29 mouse cellular contexts compared by ENCODE assay signal in genomic region chr8:93079887-93080286, GRCm38 (mm10). TPM values are rescaled to one million over a fixed set of nuclear protein-coding genes. Genes with fewer than 3 reads are reported as not detected.
DNase-seq lines count a peak whose midpoint lies in the region; ATAC-seq and TF ChIP-seq lines count a peak whose summit lies in the region.
"Had no signal": no experiment of that assay in that cellular context is flagged by ENCODE, and none has a peak within 500 bp of the region (broad histone marks: within the 10 kb centered on the region; RNA-seq: fewer than 3 reads in every experiment).

TSS of gene Ces1b (minus strand) at chr8:93080017.

- peak; percentile 10 for DNase-seq in kidney, adult 2 months
- no peak for DNase-seq in liver, postnatal 0 days
- DNase-seq in liver, embryonic 11.5 days (ENCODE audit: low spot score): no peak
- no peak for DNase-seq in stomach, postnatal 0 days (ENCODE audit: low spot score)
- no peak for DNase-seq in spleen, postnatal 10 days (ENCODE audit: low spot score in 2 of 2)
- DNase-seq: adrenal gland, adult 2 months; adrenal gland, postnatal 14 days; cerebellum, adult 11 months; cerebellum, adult 2 months; cerebellum, adult 9-11 months; cerebellum, postnatal 25 days; forebrain, postnatal 0 days; gastrocnemius, adult 2 months; gastrocnemius, postnatal 14 days; heart, adult 18-20 months; heart, postnatal 14 days; heart, postnatal 4 days had no signal

- no peak for TF ChIP-seq CTCF in kidney, adult 2 months (conservative IDR thresholded peaks at IDR 0.05; ENCODE audit: insufficient read depth, insufficient read length, low read depth, low read length)
- TF ChIP-seq CTCF in liver, postnatal 0 days (IDR thresholded peaks at IDR 0.05; ENCODE audit: low read depth): no peak
- no peak for TF ChIP-seq CTCF in stomach, postnatal 0 days (IDR thresholded peaks at IDR 0.05; ENCODE audit: low read depth)

- no peak within 1 kb of the TSS for H3K4me2 ChIP-seq in kidney, embryonic 16.5 days (replicated peaks; ENCODE audit: low read depth, low read length)
- H3K4me2 ChIP-seq in liver, postnatal 0 days (ENCODE audit: low read depth, low read length): no peak within 1 kb of the TSS
- H3K4me2 ChIP-seq in liver, embryonic 11.5 days: no peak within 1 kb of the TSS
- no peak within 1 kb of the TSS for H3K4me2 ChIP-seq in stomach, embryonic 14.5 days (replicated peaks; ENCODE audit: low read depth, low read length)
- H3K4me2 ChIP-seq in stomach, postnatal 0 days (replicated peaks; ENCODE audit: low read depth): no peak within 1 kb of the TSS
- H3K4me2 ChIP-seq: embryonic facial prominence, embryonic 12.5 days; embryonic facial prominence, embryonic 15.5 days; heart, embryonic 13.5 days; hindbrain, embryonic 14.5 days had no signal

- H3K27me3 ChIP-seq in kidney, adult 2 months (replicated peaks; ENCODE audit: control insufficient read depth, insufficient read depth, low read length): no peaks in the 10 kb centered on the region; the same call in 1 of the 2 replicates
- H3K27me3 ChIP-seq in kidney, embryonic 16.5 days (ENCODE audit: insufficient read depth, low read length): no peaks in the 10 kb centered on the region
- H3K27me3 ChIP-seq in liver, postnatal 0 days (ENCODE audit: insufficient read depth, low read length): no peaks in the 10 kb centered on the region
- no peaks in the 10 kb centered on the region for H3K27me3 ChIP-seq in liver, embryonic 11.5 days (replicated peaks; ENCODE audit: control insufficient read depth, insufficient read depth, low read length)
- H3K27me3 ChIP-seq in stomach, embryonic 14.5 days (ENCODE audit: control insufficient read depth, insufficient read depth, low read length): no peaks in the 10 kb centered on the region
- no peaks in the 10 kb centered on the region for H3K27me3 ChIP-seq in stomach, postnatal 0 days (ENCODE audit: control insufficient read depth, insufficient read depth, low read length)
- H3K27me3 ChIP-seq: embryonic facial prominence, embryonic 12.5 days; embryonic facial prominence, embryonic 15.5 days; heart, embryonic 13.5 days had no signal

- H3K4me1 ChIP-seq in kidney, adult 2 months (ENCODE audit: control insufficient read depth, insufficient read depth, low read length): no peaks in the 10 kb centered on the region
- H3K4me1 ChIP-seq in kidney, embryonic 16.5 days (ENCODE audit: insufficient read depth, low read length): no peaks in the 10 kb centered on the region
- no peaks in the 10 kb centered on the region for H3K4me1 ChIP-seq in liver, postnatal 0 days (ENCODE audit: insufficient read depth)
- H3K4me1 ChIP-seq in liver, embryonic 11.5 days (replicated peaks; ENCODE audit: control insufficient read depth, insufficient read depth, low read length): no peaks in the 10 kb centered on the region
- H3K4me1 ChIP-seq in stomach, embryonic 14.5 days (ENCODE audit: control insufficient read depth, insufficient read depth, low read length): no peaks in the 10 kb centered on the region
- no peaks in the 10 kb centered on the region for H3K4me1 ChIP-seq in stomach, postnatal 0 days (replicated peaks; ENCODE audit: control insufficient read depth, insufficient read depth)
- H3K4me1 ChIP-seq: embryonic facial prominence, embryonic 12.5 days; embryonic facial prominence, embryonic 15.5 days; heart, embryonic 13.5 days had no signal

- no peak for TF ChIP-seq POLR2A in kidney, adult 2 months (IDR thresholded peaks at IDR 0.05; ENCODE audit: low read depth, low read length)

- no peak for ATAC-seq in kidney, embryonic 16.5 days (ENCODE audit: low FRiP score, low TSS enrichment)
- peak; percentile 48; the same call in 1 of the 2 replicates for ATAC-seq in liver, postnatal 0 days
- no peak for ATAC-seq in liver, embryonic 11.5 days (replicated peaks; ENCODE audit: low FRiP score)
- 0 out of 2 replicates have a peak, but pooled peaks have one; percentile 42 for ATAC-seq in stomach, embryonic 14.5 days (ENCODE audit: insufficient number of reproducible peaks, insufficient read depth, low FRiP score, low read depth)
- no peak for ATAC-seq in stomach, postnatal 0 days (ENCODE audit: low FRiP score, low TSS enrichment)
- ATAC-seq: CD4-positive, CD25-positive, alpha-beta regulatory T cell, adult 4 months; forebrain, embryonic 14.5 days; forebrain, postnatal 0 days had no signal

- no peaks in the 10 kb centered on the region for H3K9me3 ChIP-seq in kidney, embryonic 16.5 days (ENCODE audit: low read length)
- H3K9me3 ChIP-seq in liver, postnatal 0 days (ENCODE audit: low read length): no peaks in the 10 kb centered on the region
- H3K9me3 ChIP-seq in liver, embryonic 11.5 days (ENCODE audit: control insufficient read depth, low read length): no peaks in the 10 kb centered on the region
- H3K9me3 ChIP-seq in stomach, embryonic 14.5 days (ENCODE audit: control insufficient read depth, low read depth, low read length): no peaks in the 10 kb centered on the region
- no peaks in the 10 kb centered on the region for H3K9me3 ChIP-seq in stomach, postnatal 0 days (ENCODE audit: control insufficient read depth, low read length)
- H3K9me3 ChIP-seq: embryonic facial prominence, embryonic 12.5 days; embryonic facial prominence, embryonic 15.5 days; heart, embryonic 13.5 days had no signal

- H3K36me3 ChIP-seq in kidney, adult 2 months (ENCODE audit: control insufficient read depth, insufficient read depth, low read length): no peaks in the 10 kb centered on the region
- no peaks in the 10 kb centered on the region for H3K36me3 ChIP-seq in kidney, embryonic 16.5 days (ENCODE audit: insufficient read depth, low read length)
- H3K36me3 ChIP-seq in liver, postnatal 0 days (replicated peaks; ENCODE audit: insufficient read depth, low read length): no peaks in the 10 kb centered on the region
- no peaks in the 10 kb centered on the region for H3K36me3 ChIP-seq in liver, embryonic 11.5 days (ENCODE audit: control insufficient read depth, insufficient read depth, low read length)
- no peaks in the 10 kb centered on the region for H3K36me3 ChIP-seq in stomach, embryonic 14.5 days (ENCODE audit: control insufficient read depth, insufficient read depth, low read length)
- no peaks in the 10 kb centered on the region for H3K36me3 ChIP-seq in stomach, postnatal 0 days (ENCODE audit: control insufficient read depth, insufficient read depth, low read length)
- H3K36me3 ChIP-seq: embryonic facial prominence, embryonic 12.5 days; embryonic facial prominence, embryonic 15.5 days; heart, embryonic 13.5 days had no signal

- no peak within 1 kb of the TSS for H3K4me3 ChIP-seq in kidney, adult 2 months (ENCODE audit: insufficient read depth, low read depth, low read length)
- H3K4me3 ChIP-seq in kidney, embryonic 16.5 days (ENCODE audit: low read length): no peak within 1 kb of the TSS
- H3K4me3 ChIP-seq in liver, postnatal 0 days (ENCODE audit: low read depth, low read length): no peak within 1 kb of the TSS
- no peak within 1 kb of the TSS for H3K4me3 ChIP-seq in liver, embryonic 11.5 days (ENCODE audit: low read depth, low read length)
- no peak within 1 kb of the TSS for H3K4me3 ChIP-seq in stomach, embryonic 14.5 days (ENCODE audit: low read depth, low read length)
- no peak within 1 kb of the TSS for H3K4me3 ChIP-seq in stomach, postnatal 0 days (ENCODE audit: low read depth, low read length)
- H3K4me3 ChIP-seq: embryonic facial prominence, embryonic 12.5 days; embryonic facial prominence, embryonic 15.5 days; gastrocnemius, adult 2 months; heart, embryonic 13.5 days had no signal

- WGBS in kidney, adult 2 months: 63% methylated on average over 2 of the region's 2 CpGs
- 65% methylated on average over 2 of the region's 2 CpGs for WGBS in kidney, embryonic 16.5 days
- 53% methylated on average over 2 of the region's 2 CpGs for WGBS in liver, postnatal 0 days (ENCODE audit: insufficient replicate concordance)
- WGBS in liver, embryonic 11.5 days: 59% methylated on average over 2 of the region's 2 CpGs
- 70% methylated on average over 2 of the region's 2 CpGs for WGBS in stomach, embryonic 14.5 days
- 41% methylated on average over 2 of the region's 2 CpGs for WGBS in stomach, postnatal 0 days

- no peak within 1 kb of the TSS for H3K9ac ChIP-seq in kidney, embryonic 16.5 days (replicated peaks; ENCODE audit: low read length)
- no peak within 1 kb of the TSS for H3K9ac ChIP-seq in liver, postnatal 0 days (replicated peaks)
- no peak within 1 kb of the TSS for H3K9ac ChIP-seq in liver, embryonic 11.5 days (ENCODE audit: low read depth, low read length)
- no peak within 1 kb of the TSS for H3K9ac ChIP-seq in stomach, embryonic 14.5 days (replicated peaks; ENCODE audit: low read depth, low read length)
- no peak within 1 kb of the TSS for H3K9ac ChIP-seq in stomach, postnatal 0 days (ENCODE audit: low read length)
- H3K9ac ChIP-seq: embryonic facial prominence, embryonic 12.5 days; embryonic facial prominence, embryonic 15.5 days; forebrain, postnatal 0 days; heart, embryonic 13.5 days; hindbrain, embryonic 14.5 days had no signal

- no peak for TF ChIP-seq EP300 in liver, postnatal 0 days (IDR thresholded peaks at IDR 0.05; ENCODE audit: low read depth)
- TF ChIP-seq EP300 in stomach, postnatal 0 days (optimal IDR thresholded peaks at IDR 0.05): no peak

- H3K27ac ChIP-seq in kidney, adult 2 months (ENCODE audit: insufficient read depth, low read depth, low read length): no peak within 1 kb of the TSS
- H3K27ac ChIP-seq in kidney, embryonic 16.5 days (ENCODE audit: low read length): no peak within 1 kb of the TSS
- no peak within 1 kb of the TSS for H3K27ac ChIP-seq in liver, postnatal 0 days (ENCODE audit: low read depth)
- no peak within 1 kb of the TSS for H3K27ac ChIP-seq in liver, embryonic 11.5 days (ENCODE audit: low read depth, low read length)
- no peak within 1 kb of the TSS for H3K27ac ChIP-seq in stomach, embryonic 14.5 days (ENCODE audit: low read length)
- no peak within 1 kb of the TSS for H3K27ac ChIP-seq in stomach, postnatal 0 days (replicated peaks)
- H3K27ac ChIP-seq: embryonic facial prominence, embryonic 12.5 days; embryonic facial prominence, embryonic 15.5 days; gastrocnemius, adult 2 months; heart, embryonic 13.5 days; hindbrain, embryonic 14.5 days had no signal

RNA-seq across cellular contexts. Expression of gene Ces1b, which starts in this region (rescaled TPM):
- not detected in 2 replicates for polyA plus RNA-seq in kidney, adult 2 months (2012; rRNA removed)
- polyA plus RNA-seq in kidney, embryonic 16.5 days (2015; fragmentation: Nextera tagmentation; extraction: Ambion mirVana): not detected in 2 replicates
- polyA plus RNA-seq in liver, postnatal 0 days (2015; fragmentation: Nextera tagmentation; extraction: Ambion mirVana): 1.0 and 1.2 TPM in 2 replicates
- polyA plus RNA-seq in liver, embryonic 11.5 days (2014; fragmentation: Nextera tagmentation; extraction: Ambion mirVana): not detected in 2 replicates
- polyA plus RNA-seq in stomach, embryonic 14.5 days (2014; fragmentation: Nextera tagmentation; extraction: Ambion mirVana): 0.34 TPM in 1 of 2 replicates, not detected in the other
- 0.13 TPM in 2 replicates for polyA plus RNA-seq in stomach, postnatal 0 days (2015; fragmentation: Nextera tagmentation; extraction: Ambion mirVana)
- polyA plus RNA-seq: adrenal gland, adult 2 months; C2C12; CD4-positive, CD25-positive, alpha-beta regulatory T cell, adult 4 months; cerebellum, adult 2 months; embryonic facial prominence, embryonic 12.5 days; forebrain, embryonic 11.5 days; forebrain, embryonic 14.5 days; forebrain, postnatal 0 days; frontal cortex, adult 2 months; heart, embryonic 13.5 days; hindbrain, embryonic 11.5 days; hindbrain, embryonic 14.5 days had no signal

Comparison
In these comparisons a context has a peak if more than half of its experiments do, and no peak if none do; other contexts are left out.
1. Peak in DNase-seq in kidney, adult 2 months; RNA of the gene not detected or under 1 TPM.
2. Peak in ATAC-seq in stomach, embryonic 14.5 days; RNA of the gene not detected or under 1 TPM.